Mouse (Mus musculus) monocyte, adult 2 months (primary cell): Measurements from ENCODE around the gene Ubxn11.

Experiments
- DNase-seq, 2 experiments: peaks; one replicate each; pipeline ENCODE4 v3.0.0; 2022; ENCODE audit warnings: low spot score in 2 of 2, low read depth in 1 of 2

The Ubxn11 gene

GRCm38 (mm10) chr4:134090521-134091224, 11.7 kb upstream of the Ubxn11 start:
- no peak for DNase-seq

GRCm38 (mm10) chr4:134091225-134091529, 11.2 kb upstream of the Ubxn11 start:
- no peak for DNase-seq

GRCm38 (mm10) chr4:134092382-134093288, 9.7 kb upstream of the Ubxn11 start:
- peak; percentile 40 to 64 for DNase-seq

DNA sequence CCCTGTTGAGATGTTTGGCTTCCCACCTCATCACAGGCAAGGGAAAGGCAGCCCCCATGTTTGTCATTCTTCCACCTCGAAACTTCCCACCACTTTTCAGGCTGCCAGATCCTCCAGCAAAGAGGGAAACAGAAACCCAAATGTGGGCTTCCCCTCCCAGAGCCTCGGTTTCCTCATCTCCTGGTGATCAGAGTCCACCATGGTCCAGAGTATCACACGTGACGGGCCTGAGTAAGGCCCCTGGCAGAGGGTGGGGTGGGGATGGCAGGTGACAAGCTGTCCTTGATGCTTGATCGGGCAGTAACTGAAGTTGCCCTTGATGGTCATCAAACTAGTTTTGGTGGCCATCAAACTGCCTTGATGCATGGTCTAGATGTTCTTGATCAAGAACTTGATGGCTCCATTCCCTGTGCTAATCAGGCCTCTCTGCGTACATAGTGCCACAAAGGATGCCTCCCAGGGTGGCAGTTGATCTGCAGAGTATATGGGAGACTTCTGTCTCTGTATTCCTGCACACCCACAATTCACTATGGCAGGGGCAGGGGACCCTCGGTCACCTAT, 8.3 kb upstream of the Ubxn11 start:
- no peak for DNase-seq

GRCm38 (mm10) chr4:134094923-134095547, 7.3 kb upstream of the Ubxn11 start, which contains the start of gene Cd52:
Cd52 (minus strand) TSS chr4:134095082.
- DNase-seq = peak; percentile 71 to 78

- DNase-seq = no peak
Observed at GRCm38 (mm10) chr4:134096120-134096519, 6.2 kb upstream of the Ubxn11 start.

GRCm38 (mm10) chr4:134097015-134097608, 5.3 kb upstream of the Ubxn11 start:
- peak; percentile 72 to 78 for DNase-seq

GRCm38 (mm10) chr4:134098628-134099027, 3.7 kb upstream of the Ubxn11 start:
- peak; percentile 84 for DNase-seq

DNA sequence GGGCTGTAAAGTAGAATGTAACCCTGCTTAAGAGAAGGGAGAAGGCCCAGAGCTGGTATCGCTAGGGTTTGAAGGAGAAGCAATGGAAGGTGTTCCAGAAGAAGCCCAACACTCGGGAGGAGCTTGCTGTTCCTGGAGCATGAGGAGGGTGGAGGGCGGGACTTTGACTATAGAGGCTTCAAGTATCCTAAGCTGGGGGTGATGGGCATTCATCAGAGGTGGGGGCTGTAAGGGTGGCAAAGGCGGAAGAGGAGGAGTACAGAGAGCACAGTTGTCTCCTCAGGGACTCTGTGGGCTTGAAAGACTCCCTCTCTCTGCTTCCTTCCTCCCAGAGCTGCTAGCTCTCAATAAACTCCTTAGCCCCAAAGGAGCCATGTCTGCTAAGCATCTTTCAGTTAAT, 2.1 kb upstream of the Ubxn11 start:
- no peak for DNase-seq

GRCm38 (mm10) chr4:134102742-134103119, 361 bp downstream of the Ubxn11 start:
- no peak for DNase-seq

- no peak for DNase-seq
Observed at GRCm38 (mm10) chr4:134106105-134106504, 3.7 kb downstream of the Ubxn11 start.

- DNase-seq = no peak
Observed at GRCm38 (mm10) chr4:134107730-134108129, 5.4 kb downstream of the Ubxn11 start.

DNA sequence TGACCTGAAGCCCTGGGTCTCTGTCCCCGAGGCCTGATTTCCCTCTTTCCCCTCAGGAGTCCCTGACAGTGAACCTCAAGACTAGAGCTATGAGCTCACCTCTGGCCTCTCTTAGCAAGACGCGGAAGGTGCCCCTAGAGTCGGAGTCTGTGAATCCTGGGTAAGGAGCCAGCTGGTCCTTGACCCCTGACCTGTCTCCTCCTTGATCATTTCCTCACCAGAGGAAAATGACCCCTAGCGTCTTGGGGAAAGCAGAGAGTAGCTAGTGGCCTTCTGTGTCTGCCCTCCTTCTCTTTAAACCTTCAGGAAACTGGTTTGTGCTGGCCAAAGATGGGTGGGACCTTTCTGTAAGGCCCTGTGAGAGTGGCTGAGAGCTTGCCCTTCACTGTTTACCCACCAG, 5.8 kb downstream of the Ubxn11 start:
- no peak for DNase-seq

- no peak for DNase-seq
Observed at GRCm38 (mm10) chr4:134110653-134111052, 8.3 kb downstream of the Ubxn11 start.

- no peak for DNase-seq
Observed at GRCm38 (mm10) chr4:134112403-134112802, 10.0 kb downstream of the Ubxn11 start.

GRCm38 (mm10) chr4:134113356-134113994, 11.1 kb downstream of the Ubxn11 start:
- DNase-seq = no peak

- DNase-seq = no peak
Observed at GRCm38 (mm10) chr4:134114038-134114437, 11.7 kb downstream of the Ubxn11 start.

- no peak for DNase-seq
Observed at GRCm38 (mm10) chr4:134115215-134116144, 13.1 kb downstream of the Ubxn11 start.

GRCm38 (mm10) chr4:134116501-134116900, 14.1 kb downstream of the Ubxn11 start:
- no peak for DNase-seq

GRCm38 (mm10) chr4:134117012-134117411, 14.6 kb downstream of the Ubxn11 start:
- DNase-seq = peak; percentile 61 to 69
